ENCODE assay signal across 9 mouse cellular contexts in the genomic region with DNA sequence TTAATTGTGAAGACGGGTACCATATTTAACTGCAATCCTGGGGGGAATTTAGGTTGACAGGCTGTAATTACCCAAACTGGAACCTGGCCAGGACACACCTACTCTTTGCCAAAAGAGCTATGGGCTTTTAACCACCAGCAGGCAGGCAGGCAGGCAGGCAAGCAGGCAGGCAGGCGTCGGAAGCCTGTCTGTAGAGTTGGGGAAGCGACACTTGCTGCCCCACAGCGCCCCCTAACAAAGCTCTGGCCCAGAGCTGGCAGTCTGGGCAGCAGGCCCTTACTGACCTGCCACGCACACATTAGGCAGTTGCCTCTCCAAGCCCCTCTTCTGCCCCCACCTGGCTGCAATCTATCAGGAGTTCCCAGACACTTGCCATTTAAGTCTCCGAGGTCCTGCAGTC.
DNase-seq lines count a peak whose midpoint lies in the region; ATAC-seq lines count a peak whose summit lies in the region.
"Had no signal": no experiment of that assay in that cellular context is flagged by ENCODE, and none has a peak within 500 bp of the region (broad histone marks: within the 10 kb centered on the region; RNA-seq: fewer than 3 reads in every experiment).

No protein-coding gene starts in this region.

- DNase-seq in frontal cortex, postnatal 10 days (ENCODE audit: low spot score in 2 of 2): peak; percentile 20 to 41
- DNase-seq in frontal cortex, postnatal 25 days (ENCODE audit: low spot score in 2 of 2): no peak
- DNase-seq in thymus, postnatal 36 days: peak; percentile 4 to 14
- no peak for DNase-seq in thymus, postnatal 0 days (ENCODE audit: low spot score)
- peak; percentile 80 for DNase-seq in forebrain, embryonic 14.5 days (ENCODE audit: low spot score)
- peak; percentile 67 for DNase-seq in kidney, postnatal 10 days
- DNase-seq in lung, postnatal 4 days: peak; percentile 63

- H3K36me3 ChIP-seq in forebrain, embryonic 14.5 days (ENCODE audit: control insufficient read depth, insufficient read depth, low read length): no peaks in the 10 kb centered on the region
- H3K36me3 ChIP-seq: G1E had no signal

- H3K27me3 ChIP-seq in forebrain, embryonic 14.5 days (replicated peaks; ENCODE audit: control insufficient read depth, insufficient read depth, low read length): no peaks in the 10 kb centered on the region

- ATAC-seq in forebrain, embryonic 14.5 days: peak; percentile 79
- ATAC-seq in monocyte, adult 5-6 weeks (replicated peaks; ENCODE audit: insufficient number of reproducible peaks, low FRiP score, low TSS enrichment, poor library complexity, severe bottlenecking): no peak

- no peak overlapping the region for H3K9ac ChIP-seq in forebrain, embryonic 14.5 days (ENCODE audit: low read length)

- H3K4me1 ChIP-seq in forebrain, embryonic 14.5 days (ENCODE audit: control insufficient read depth, insufficient read depth, low read length): no peaks in the 10 kb centered on the region

- H3K9me3 ChIP-seq in forebrain, embryonic 14.5 days (replicated peaks; ENCODE audit: control insufficient read depth, low read length): no peaks in the 10 kb centered on the region
- H3K9me3 ChIP-seq: G1E had no signal

- no peak overlapping the region for H3K4me2 ChIP-seq in forebrain, embryonic 14.5 days (ENCODE audit: low read length)

- no peak overlapping the region for H3K4me3 ChIP-seq in forebrain, embryonic 14.5 days (ENCODE audit: low read depth, low read length)

- WGBS in forebrain, embryonic 14.5 days: 19% methylated on average over 7 of the region's 7 CpGs

- H3K27ac ChIP-seq in forebrain, embryonic 14.5 days (ENCODE audit: low read depth, low read length): no peak overlapping the region

Comparison
In these comparisons a context has a peak if more than half of its experiments do, and no peak if none do; other contexts are left out.
1. DNase-seq: peak in frontal cortex, postnatal 10 days (2 of 2), thymus, postnatal 36 days (2 of 2), forebrain, embryonic 14.5 days (single experiment), kidney, postnatal 10 days (single experiment) and lung, postnatal 4 days (2 of 2); none in frontal cortex, postnatal 25 days (0 of 2) and thymus, postnatal 0 days (single experiment).